Mouse (Mus musculus) heart, postnatal 0 days (tissue): ENCODE results near the gene 6030445D17Rik.

Experiments
- CTCF ChIP-seq: IDR thresholded peaks from 2 replicates; pipeline ENCODE4 v1.5.1; 2016; ENCODE audit warnings: antibody characterized with exemption, control low read depth, low read depth
- EP300 ChIP-seq: IDR thresholded peaks from 2 replicates; pipeline ENCODE4 v1.6.1; 2016; ENCODE audit warnings: antibody characterized with exemption, low read depth

- no peak for TF ChIP-seq CTCF
- TF ChIP-seq EP300: no peak
Measured at GRCm38 (mm10) chr4:136459210-136459609, 2.8 kb upstream of the 6030445D17Rik start.
